Mouse (Mus musculus) testis, adult 2 months (tissue): Measurements from ENCODE around the gene Kcnq2.

Experiments
- CTCF ChIP-seq: fragments of 200-500 bp; IDR thresholded peaks from 2 replicates; pipeline ENCODE4 v1.5.1; 2012; ENCODE audit warnings: low read depth, mild to moderate bottlenecking, inconsistent platforms, low read length, moderate library complexity; ENCODE audit not compliant: control insufficient read depth, insufficient read depth, insufficient replicate concordance
- POLR2A ChIP-seq: fragments of 200-500 bp; IDR thresholded peaks from 2 replicates; pipeline ENCODE4 v1.6.1; 2012; ENCODE audit warnings: low read depth, mild to moderate bottlenecking, inconsistent platforms, low read length, moderate library complexity; ENCODE audit not compliant: control insufficient read depth

DNA sequence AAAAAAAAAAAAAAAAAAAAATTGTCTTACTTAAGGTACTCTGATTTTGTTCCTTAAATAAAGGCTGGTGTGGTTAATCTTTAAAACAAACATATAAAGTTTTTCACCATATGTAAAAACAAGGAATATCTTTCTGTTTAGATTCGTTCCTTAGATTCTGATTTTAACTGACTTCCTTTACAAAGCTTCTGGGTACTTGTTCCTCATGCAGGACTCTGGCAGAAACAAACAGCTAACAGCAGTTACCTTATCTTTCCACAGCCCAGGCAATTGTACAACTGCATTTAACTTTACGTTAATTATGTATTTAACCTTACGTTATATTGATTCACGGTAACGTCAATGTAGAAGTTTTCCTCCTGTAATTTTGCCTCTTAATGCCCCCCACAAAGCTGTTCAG lies 31.4 kb upstream of the Kcnq2 start:
- TF ChIP-seq CTCF (no peak), POLR2A (no peak)
